ENCODE assay signal across 9 mouse cellular contexts in the genomic region with DNA sequence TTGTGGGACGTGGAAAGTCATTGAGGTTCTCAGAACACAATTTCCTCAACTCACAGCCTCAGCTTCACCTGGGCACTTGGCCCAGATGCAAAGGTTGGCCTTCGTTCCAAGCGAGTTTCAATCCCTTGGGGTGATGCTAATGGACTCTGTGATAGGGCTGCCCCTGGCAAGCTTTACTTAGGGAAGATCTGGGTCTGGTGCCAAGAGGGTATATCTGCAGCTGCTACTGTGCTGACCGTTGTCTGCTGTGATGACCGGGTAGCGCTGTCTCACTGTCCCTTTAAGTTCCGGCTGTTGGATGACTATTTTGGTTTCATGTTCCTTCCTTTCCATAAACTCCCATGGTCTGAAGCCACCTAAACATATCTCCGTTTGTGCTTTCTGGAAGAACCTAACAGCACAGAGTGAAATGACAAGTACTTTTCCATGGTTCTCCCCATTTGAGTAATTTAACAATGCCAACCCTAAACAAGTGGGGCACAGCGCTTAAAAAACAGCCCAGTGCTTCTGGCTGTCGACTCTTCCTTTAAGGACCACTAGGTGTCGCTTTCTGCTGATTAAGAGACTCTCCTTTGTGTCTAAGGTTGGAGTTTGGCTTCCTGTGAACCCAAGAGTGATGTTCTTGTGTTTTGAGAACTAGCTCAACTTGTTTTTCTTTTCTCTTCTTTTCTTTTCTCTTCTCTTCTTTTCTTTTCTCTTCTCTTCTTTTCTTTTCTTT. TPM values are rescaled to one million over a fixed set of nuclear protein-coding genes. Genes with fewer than 3 reads are reported as not detected.
DNase-seq lines count a peak whose midpoint lies in the region; ATAC-seq and TF ChIP-seq lines count a peak whose summit lies in the region.
"Had no signal": no experiment of that assay in that cellular context is flagged by ENCODE, and none has a peak within 500 bp of the region (broad histone marks: within the 10 kb centered on the region; RNA-seq: fewer than 3 reads in every experiment).

No protein-coding gene starts in this region.

- H3K9ac ChIP-seq in heart, embryonic 13.5 days: no peak overlapping the region
- H3K9ac ChIP-seq in heart, embryonic 11.5 days (ENCODE audit: low read depth, low read length): no peak overlapping the region

- H3K4me1 ChIP-seq in heart, embryonic 13.5 days: no peaks in the 10 kb centered on the region
- no peaks in the 10 kb centered on the region for H3K4me1 ChIP-seq in heart, embryonic 11.5 days (ENCODE audit: control insufficient read depth, insufficient read depth, low read length)

- no peaks in the 10 kb centered on the region for H3K27me3 ChIP-seq in heart, embryonic 13.5 days (replicated peaks)
- no peaks in the 10 kb centered on the region for H3K27me3 ChIP-seq in heart, embryonic 11.5 days (ENCODE audit: control insufficient read depth, insufficient read depth, low read length)
- H3K27me3 ChIP-seq in splenic B cell, adult 2 months (ENCODE audit: control insufficient read depth, insufficient read depth, low read length, poor library complexity, severe bottlenecking): no peaks in the 10 kb centered on the region

- WGBS in heart, embryonic 13.5 days: 47% methylated on average over 11 of the region's 11 CpGs
- WGBS in heart, embryonic 11.5 days (ENCODE audit: insufficient replicate concordance): 45% methylated on average over 11 of the region's 11 CpGs

- DNase-seq in ZHBTc4 (ENCODE audit: low read depth, low spot score): peak; percentile 74
- DNase-seq in embryo, embryonic 10.5 days (ENCODE audit: low spot score): peak; percentile 81
- peak; percentile 47 for DNase-seq in heart, postnatal 4 days
- DNase-seq in layer of hippocampus, adult 2 months (ENCODE audit: low spot score in 2 of 2): peak; percentile 47 to 54
- peak; percentile 64 for DNase-seq in splenic B cell, adult 2 months (ENCODE audit: low read depth, low spot score)

- ATAC-seq in heart, embryonic 13.5 days (ENCODE audit: extremely low read depth, insufficient number of reproducible peaks, low FRiP score, low TSS enrichment): no peak
- no peak for ATAC-seq in heart, embryonic 11.5 days (replicated peaks; ENCODE audit: insufficient number of reproducible peaks, low FRiP score, low TSS enrichment)
- ATAC-seq in megakaryocyte-erythroid progenitor cell, adult 5-6 weeks (replicated peaks; ENCODE audit: low FRiP score, low TSS enrichment, poor library complexity, severe bottlenecking): peak; percentile 96

- no peak overlapping the region for H3K4me3 ChIP-seq in heart, embryonic 13.5 days
- H3K4me3 ChIP-seq in heart, embryonic 11.5 days (ENCODE audit: low read depth, low read length): no peak overlapping the region
- no peak overlapping the region for H3K4me3 ChIP-seq in layer of hippocampus, adult 2 months

- no peak overlapping the region for H3K27ac ChIP-seq in heart, embryonic 13.5 days (replicated peaks)
- H3K27ac ChIP-seq in heart, embryonic 11.5 days (ENCODE audit: low read depth, low read length): no peak overlapping the region
- H3K27ac ChIP-seq in layer of hippocampus, adult 2 months: no peak overlapping the region
- H3K27ac ChIP-seq: macrophage had no signal

- H3K4me2 ChIP-seq in heart, embryonic 13.5 days: peak overlapping the region; percentile 16; the same call in 1 of the 2 replicates
- H3K4me2 ChIP-seq in heart, embryonic 11.5 days: no peak overlapping the region

- no peaks in the 10 kb centered on the region for H3K36me3 ChIP-seq in heart, embryonic 13.5 days
- no peaks in the 10 kb centered on the region for H3K36me3 ChIP-seq in heart, embryonic 11.5 days (ENCODE audit: control insufficient read depth, insufficient read depth, low read length)
- no peaks in the 10 kb centered on the region for H3K36me3 ChIP-seq in splenic B cell, adult 2 months (ENCODE audit: control insufficient read depth, insufficient read depth, low read length, poor library complexity, severe bottlenecking)

- peak; percentile 94 for TF ChIP-seq CTCF in layer of hippocampus, adult 2 months (conservative IDR thresholded peaks at IDR 0.05)

- no peaks in the 10 kb centered on the region for H3K9me3 ChIP-seq in heart, embryonic 13.5 days
- H3K9me3 ChIP-seq in heart, embryonic 11.5 days (replicated peaks; ENCODE audit: control insufficient read depth, low read length): no peaks in the 10 kb centered on the region

RNA-seq across cellular contexts. Expression of a gene that starts 48.3 kb away (rescaled TPM):
- polyA plus RNA-seq in heart, embryonic 13.5 days (2015; fragmentation: Nextera tagmentation; extraction: Ambion mirVana): 2.1 and 3.2 TPM in 2 replicates
- polyA plus RNA-seq in heart, embryonic 11.5 days (2014; fragmentation: Nextera tagmentation; extraction: Ambion mirVana): 3.4 and 5.1 TPM in 2 replicates
- total RNA-seq in heart, postnatal 4 days (2021): under 1 TPM; 0.18 to 0.31 TPM
- 1 to 10 TPM; 6.5 to 6.6 TPM for total RNA-seq in layer of hippocampus, adult 2 months (2021)
- total RNA-seq in megakaryocyte-erythroid progenitor cell, adult 5-6 weeks (2014; fragmentation: Nextera tagmentation): 0.57 and 4.1 TPM in 2 replicates
- 1.5 TPM in 1 of 2 replicates, not detected in the other for total RNA-seq in megakaryocyte-erythroid progenitor cell, adult 5-6 weeks (2017)
- polyA plus RNA-seq: macrophage had no signal
